In genomic region chr2:36214023-36214422, GRCm38 (mm10) we compare ENCODE assay signal across 8 mouse cellular contexts. TPM values are rescaled to one million over a fixed set of nuclear protein-coding genes. Genes with fewer than 3 reads are reported as not detected.
A peak's percentile ranks its signal among the peaks of the same experiment; 100 is the strongest.
DNase-seq lines count a peak whose midpoint lies in the region; ATAC-seq and TF ChIP-seq lines count a peak whose summit lies in the region.

No protein-coding gene starts in this region.

- H3K27ac ChIP-seq in ES-Bruce4 (ENCODE audit: insufficient read depth, low read length): no peak overlapping the region
- H3K27ac ChIP-seq in forebrain, embryonic 13.5 days: no peak overlapping the region
- H3K27ac ChIP-seq in liver, embryonic 16.5 days (ENCODE audit: low read length): no peak overlapping the region
- no peak overlapping the region for H3K27ac ChIP-seq in neural tube, embryonic 13.5 days (replicated peaks)

- H3K9me3 ChIP-seq in ES-Bruce4 (replicated peaks; ENCODE audit: control insufficient read depth, insufficient read depth, low read length, poor library complexity, severe bottlenecking): no peaks in the 10 kb centered on the region
- no peaks in the 10 kb centered on the region for H3K9me3 ChIP-seq in forebrain, embryonic 13.5 days (replicated peaks)
- H3K9me3 ChIP-seq in liver, embryonic 16.5 days (replicated peaks; ENCODE audit: control insufficient read depth, low read length): no peaks in the 10 kb centered on the region
- no peaks in the 10 kb centered on the region for H3K9me3 ChIP-seq in neural tube, embryonic 13.5 days

- peak; percentile 88 for ATAC-seq in forebrain, embryonic 13.5 days
- ATAC-seq in liver, embryonic 16.5 days (ENCODE audit: low read depth): peak; percentile 60
- ATAC-seq in neural tube, embryonic 13.5 days (ENCODE audit: low read depth): peak; percentile 76

- H3K9ac ChIP-seq in ES-Bruce4 (ENCODE audit: low read depth, poor library complexity, severe bottlenecking): no peak overlapping the region
- H3K9ac ChIP-seq in forebrain, embryonic 13.5 days: no peak overlapping the region
- no peak overlapping the region for H3K9ac ChIP-seq in liver, embryonic 16.5 days (ENCODE audit: low read depth, low read length)
- no peak overlapping the region for H3K9ac ChIP-seq in neural tube, embryonic 13.5 days

- peak; percentile 82 for DNase-seq in c-Kit-positive CD71-positive TER-119-positive erythroid progenitor cells, embryonic 14.5 days (ENCODE audit: low spot score)
- DNase-seq in heart, postnatal 10 days: peak; percentile 91 to 94
- peak; percentile 91 to 93 for DNase-seq in kidney, postnatal 4 days
- peak; percentile 48 for DNase-seq in telencephalon, adult 2 months (ENCODE audit: low read depth, low spot score)

- TF ChIP-seq CTCF in ES-Bruce4 (IDR thresholded peaks at IDR 0.05; ENCODE audit: low read depth, low read length): peak; percentile 85

- no peak for TF ChIP-seq EP300 in ES-Bruce4 (IDR thresholded peaks at IDR 0.05; ENCODE audit: insufficient read depth, low read depth, low read length)

- no peaks in the 10 kb centered on the region for H3K36me3 ChIP-seq in ES-Bruce4 (ENCODE audit: control insufficient read depth, insufficient read depth, low read length, poor library complexity, severe bottlenecking)
- H3K36me3 ChIP-seq in forebrain, embryonic 13.5 days (ENCODE audit: poor library complexity, severe bottlenecking): no peaks in the 10 kb centered on the region
- H3K36me3 ChIP-seq in liver, embryonic 16.5 days (ENCODE audit: control insufficient read depth, insufficient read depth): no peaks in the 10 kb centered on the region
- no peaks in the 10 kb centered on the region for H3K36me3 ChIP-seq in neural tube, embryonic 13.5 days

- H3K4me1 ChIP-seq in ES-Bruce4 (ENCODE audit: control insufficient read depth, insufficient read depth, low read length): peaks cover 7% of the 10 kb centered on the region
- peaks cover 14% of the 10 kb centered on the region for H3K4me1 ChIP-seq in forebrain, embryonic 13.5 days
- peaks cover 12% of the 10 kb centered on the region for H3K4me1 ChIP-seq in liver, embryonic 16.5 days (ENCODE audit: control insufficient read depth, low read depth, low read length)
- peaks cover 21% of the 10 kb centered on the region for H3K4me1 ChIP-seq in neural tube, embryonic 13.5 days (replicated peaks)

- no peak for TF ChIP-seq POLR2A in ES-Bruce4 (IDR thresholded peaks at IDR 0.05; ENCODE audit: insufficient read depth, low read length)

- WGBS in forebrain, embryonic 13.5 days: 7% methylated on average over 8 of the region's 8 CpGs
- WGBS in liver, embryonic 16.5 days (ENCODE audit: insufficient replicate concordance): 7% methylated on average over 8 of the region's 8 CpGs
- WGBS in neural tube, embryonic 13.5 days: 7% methylated on average over 8 of the region's 8 CpGs

- intact Hi-C loops in heart, postnatal 10 days (cut with DNase I): loop anchor here (1.0 to 10.0 kb wide), 7 partner anchors 62 to 1121 kb away; partner anchors contain the start of genes Mrrf and Rbm18

- H3K4me3 ChIP-seq in ES-Bruce4 (ENCODE audit: low read depth, low read length): no peak overlapping the region
- H3K4me3 ChIP-seq in forebrain, embryonic 13.5 days: no peak overlapping the region
- no peak overlapping the region for H3K4me3 ChIP-seq in liver, embryonic 16.5 days (ENCODE audit: low read depth, low read length)
- no peak overlapping the region for H3K4me3 ChIP-seq in neural tube, embryonic 13.5 days

- H3K27me3 ChIP-seq in ES-Bruce4 (ENCODE audit: control insufficient read depth, insufficient read depth, low read length, poor library complexity, severe bottlenecking): no peaks in the 10 kb centered on the region; the same call in 1 of the 2 replicates
- peaks cover 38% of the 10 kb centered on the region for H3K27me3 ChIP-seq in forebrain, embryonic 13.5 days
- H3K27me3 ChIP-seq in liver, embryonic 16.5 days (ENCODE audit: control insufficient read depth, insufficient read depth, low read depth, low read length): peaks cover 38% of the 10 kb centered on the region
- H3K27me3 ChIP-seq in neural tube, embryonic 13.5 days: peaks cover 42% of the 10 kb centered on the region

- H3K4me2 ChIP-seq in forebrain, embryonic 13.5 days: no peak overlapping the region
- H3K4me2 ChIP-seq in liver, embryonic 16.5 days (ENCODE audit: low read depth, low read length): peak overlapping the region; percentile 48; the same call in 1 of the 2 replicates
- peak overlapping the region; percentile 30 for H3K4me2 ChIP-seq in neural tube, embryonic 13.5 days

RNA-seq across cellular contexts. Expression of gene Ptgs1, which starts 16.2 kb away (rescaled TPM):
- polyA plus RNA-seq in ES-Bruce4 (2011; ENCODE audit: insufficient read depth, insufficient read length, low read depth, missing spikeins): 2.2 and 2.3 TPM in 2 replicates
- polyA plus RNA-seq in forebrain, embryonic 13.5 days (2015; fragmentation: Nextera tagmentation; extraction: Ambion mirVana): 2.2 and 2.4 TPM in 2 replicates
- 10 to 100 TPM; 15.5 to 16.0 TPM for total RNA-seq in heart, postnatal 10 days (2021)
- polyA plus RNA-seq in liver, embryonic 16.5 days (2015; fragmentation: Nextera tagmentation; extraction: Ambion mirVana): 20.9 and 22.5 TPM in 2 replicates
- 5.8 and 6.8 TPM in 2 replicates for polyA plus RNA-seq in neural tube, embryonic 13.5 days (2015; fragmentation: Nextera tagmentation; extraction: Ambion mirVana)
